Mouse (Mus musculus) bone marrow, adult 2 months (tissue): ENCODE measurements around the gene Olfr543.

ENCODE experiments used
- CTCF ChIP-seq: fragments of 200-500 bp; IDR thresholded peaks from 2 replicates; pipeline ENCODE4 v1.5.1; 2011; ENCODE audit warnings: low read length, control low read depth; ENCODE audit not compliant: control insufficient read depth, insufficient read depth
- POLR2A ChIP-seq: fragments of 200-500 bp; IDR thresholded peaks from 2 replicates; pipeline ENCODE4 v1.6.1; 2011; ENCODE audit warnings: low read depth, mild to moderate bottlenecking, control low read depth, low read length, borderline replicate concordance; ENCODE audit not compliant: control insufficient read depth

GRCm38 (mm10) chr7:102517051-102517335 is 35.5 kb upstream of the Olfr543 start:
- no peak for TF ChIP-seq CTCF
- no peak for TF ChIP-seq POLR2A
